Mouse (Mus musculus) heart, embryonic 11.5 days (tissue): Measurements from ENCODE around the gene Adgrf5. TPM values are rescaled to one million over a fixed set of nuclear protein-coding genes. Genes with fewer than 3 reads are reported as not detected.

Experiments used
- ATAC-seq: fragments of 200-750 bp; cut with Nextera tagmentation; replicated peaks from 2 replicates; pipeline ENCODE4 v1.8.0; 2017; ENCODE audit warnings: moderate library complexity; ENCODE audit not compliant: insufficient number of reproducible peaks, low FRiP score, low TSS enrichment
- H3K27ac ChIP-seq: fragments of 300-500 bp; sonication (generic); 2 replicates; pipeline ENCODE4 v1.5.1; 2014; ENCODE audit warnings: mild to moderate bottlenecking, low read depth, low read length
- H3K27me3 ChIP-seq: fragments of 300-500 bp; sonication (generic); 2 replicates; pipeline ENCODE4 v1.6.1; 2014; ENCODE audit warnings: mild to moderate bottlenecking, low read length, mixed read lengths; ENCODE audit not compliant: control insufficient read depth, insufficient read depth
- H3K36me3 ChIP-seq: fragments of 300-500 bp; sonication (generic); 2 replicates; pipeline ENCODE4 v1.6.1; 2014; ENCODE audit warnings: mild to moderate bottlenecking, low read length, moderate library complexity, mixed read lengths; ENCODE audit not compliant: control insufficient read depth, insufficient read depth
- H3K4me1 ChIP-seq: fragments of 300-500 bp; sonication (generic); 2 replicates; pipeline ENCODE4 v1.6.1; 2014; ENCODE audit warnings: low read length; ENCODE audit not compliant: control insufficient read depth, insufficient read depth
- H3K4me2 ChIP-seq: fragments of 300-500 bp; sonication (generic); 2 replicates; pipeline ENCODE4 v1.6.1; 2014; ENCODE audit warnings: mild to moderate bottlenecking, moderate library complexity
- H3K4me3 ChIP-seq: fragments of 300-500 bp; sonication (generic); 2 replicates; pipeline ENCODE4 v1.5.1; 2014; ENCODE audit warnings: low read depth, low read length
- H3K9ac ChIP-seq: fragments of 300-500 bp; sonication (generic); 2 replicates; pipeline ENCODE4 v1.6.1; 2014; ENCODE audit warnings: mild to moderate bottlenecking, low read depth, low read length, moderate library complexity
- H3K9me3 ChIP-seq: fragments of 300-500 bp; sonication (generic); replicated peaks from 2 replicates; pipeline ENCODE4 v1.6.1; 2016; ENCODE audit warnings: low read length; ENCODE audit not compliant: control insufficient read depth
- WGBS: fragments of 180-500 bp; shearing (Covaris S2); extraction: QIAGEN DNeasy Blood & Tissue Kit; methylation state at CpG from one replicate; pipeline ENCODE4 v1.1.7; 2014; ENCODE audit not compliant: insufficient replicate concordance; 5-methylcytosine and 5-hydroxymethylcytosine counted together
- polyA plus RNA-seq: library from polyadenylated mRNA; unstranded; fragments of >200 nt; fragmentation: Nextera tagmentation; extraction: Ambion mirVana; gene quantifications from 2 replicates; pipeline ENCODE4 v1.2.1, GENCODE M21; 2014

The Adgrf5 gene
- polyA plus RNA-seq, 1 experiment from 2014 or later: 13.9 TPM

GRCm38 (mm10) chr17:43389256-43389655, 29.0 kb downstream of the Adgrf5 start:
- no peaks in the 10 kb centered on the region for H3K9me3 ChIP-seq
- 74% methylated on average over 11 of the region's 11 CpGs for WGBS
- peak overlapping the region; percentile 10; the same call in 1 of the 2 replicates for H3K4me3 ChIP-seq
- H3K4me1 ChIP-seq: peaks cover 9% of the 10 kb centered on the region
- no peak for ATAC-seq
- peak overlapping the region; percentile 42 for H3K4me2 ChIP-seq
- no peaks in the 10 kb centered on the region for H3K36me3 ChIP-seq
- no peak overlapping the region for H3K9ac ChIP-seq
- H3K27ac ChIP-seq: no peak overlapping the region
- no peaks in the 10 kb centered on the region for H3K27me3 ChIP-seq

GRCm38 (mm10) chr17:43392191-43392590, 31.9 kb downstream of the Adgrf5 start:
- H3K4me2 ChIP-seq: no peak overlapping the region
- H3K9me3 ChIP-seq: no peaks in the 10 kb centered on the region
- no peak overlapping the region for H3K27ac ChIP-seq
- H3K4me1 ChIP-seq: peaks cover 5% of the 10 kb centered on the region
- no peaks in the 10 kb centered on the region for H3K27me3 ChIP-seq
- H3K4me3 ChIP-seq: no peak overlapping the region
- ATAC-seq: no peak
- no peak overlapping the region for H3K9ac ChIP-seq
- no peaks in the 10 kb centered on the region for H3K36me3 ChIP-seq
- WGBS: 65% methylated on average over 9 of the region's 9 CpGs

GRCm38 (mm10) chr17:43393669-43394068, 33.4 kb downstream of the Adgrf5 start:
- no peak overlapping the region for H3K27ac ChIP-seq
- no peak overlapping the region for H3K4me3 ChIP-seq
- peaks cover 7% of the 10 kb centered on the region for H3K4me1 ChIP-seq
- no peaks in the 10 kb centered on the region for H3K27me3 ChIP-seq
- H3K9ac ChIP-seq: no peak overlapping the region
- no peaks in the 10 kb centered on the region for H3K9me3 ChIP-seq
- H3K4me2 ChIP-seq: no peak overlapping the region
- no peaks in the 10 kb centered on the region for H3K36me3 ChIP-seq
- ATAC-seq: no peak
- WGBS: 75% methylated on average over 8 of the region's 8 CpGs

- Histone ChIP-seq H3K9me3 (no peaks in the 10 kb centered on the region), H3K9ac (no peak overlapping the region), H3K27me3 (no peaks in the 10 kb centered on the region), H3K4me1 (peaks cover 21% of the 10 kb centered on the region), H3K4me2 (no peak overlapping the region), H3K4me3 (no peak overlapping the region), H3K27ac (no peak overlapping the region), H3K36me3 (no peaks in the 10 kb centered on the region)
- ATAC-seq: no peak
- 56% methylated on average over 12 of the region's 12 CpGs for WGBS
Observed at GRCm38 (mm10) chr17:43395400-43396258, 35.4 kb downstream of the Adgrf5 start.

GRCm38 (mm10) chr17:43398612-43399011, 38.4 kb downstream of the Adgrf5 start:
- no peak overlapping the region for H3K4me2 ChIP-seq
- no peak overlapping the region for H3K27ac ChIP-seq

GRCm38 (mm10) chr17:43399151-43399550, 38.9 kb downstream of the Adgrf5 start:
- no peaks in the 10 kb centered on the region for H3K36me3 ChIP-seq
- H3K9ac ChIP-seq: no peak overlapping the region
- no peak overlapping the region for H3K4me3 ChIP-seq
- no peaks in the 10 kb centered on the region for H3K27me3 ChIP-seq
- no peak overlapping the region for H3K27ac ChIP-seq
- H3K9me3 ChIP-seq: no peaks in the 10 kb centered on the region
- H3K4me1 ChIP-seq: peaks cover 21% of the 10 kb centered on the region
- 61% methylated on average over 3 of the region's 3 CpGs for WGBS
- no peak overlapping the region for H3K4me2 ChIP-seq
- ATAC-seq: no peak

More at GRCm38 (mm10) chr17:43398612-43399011, 38.4 kb downstream of the Adgrf5 start:
- H3K9me3 ChIP-seq: no peaks in the 10 kb centered on the region
- no peaks in the 10 kb centered on the region for H3K27me3 ChIP-seq
- H3K36me3 ChIP-seq: no peaks in the 10 kb centered on the region
- peaks cover 21% of the 10 kb centered on the region for H3K4me1 ChIP-seq
- H3K4me3 ChIP-seq: no peak overlapping the region
- no peak for ATAC-seq
- 45% methylated on average over 7 of the region's 7 CpGs for WGBS
- H3K9ac ChIP-seq: no peak overlapping the region

- Histone ChIP-seq H3K4me2 (no peak overlapping the region; the same call in 1 of the 2 replicates), H3K27ac (no peak overlapping the region), H3K4me3 (no peak overlapping the region), H3K27me3 (no peaks in the 10 kb centered on the region), H3K4me1 (peaks cover 21% of the 10 kb centered on the region), H3K36me3 (no peaks in the 10 kb centered on the region), H3K9me3 (no peaks in the 10 kb centered on the region), H3K9ac (no peak overlapping the region)
- WGBS: 42% methylated on average over 10 of the region's 10 CpGs
- ATAC-seq: no peak; the same call in 1 of the 2 replicates
Observed at GRCm38 (mm10) chr17:43400483-43400882, 40.2 kb downstream of the Adgrf5 start.

GRCm38 (mm10) chr17:43403851-43404250, 43.6 kb downstream of the Adgrf5 start:
- Histone ChIP-seq H3K36me3 (no peaks in the 10 kb centered on the region), H3K27me3 (no peaks in the 10 kb centered on the region), H3K4me1 (peaks cover 16% of the 10 kb centered on the region), H3K9me3 (no peaks in the 10 kb centered on the region), H3K4me3 (no peak overlapping the region), H3K9ac (no peak overlapping the region), H3K4me2 (no peak overlapping the region), H3K27ac (no peak overlapping the region)
- WGBS: 59% methylated on average over 6 of the region's 6 CpGs
- ATAC-seq: no peak

- Histone ChIP-seq H3K9ac (no peak overlapping the region), H3K36me3 (no peaks in the 10 kb centered on the region), H3K4me1 (peaks cover 11% of the 10 kb centered on the region), H3K27me3 (no peaks in the 10 kb centered on the region), H3K9me3 (no peaks in the 10 kb centered on the region), H3K27ac (no peak overlapping the region), H3K4me3 (no peak overlapping the region), H3K4me2 (no peak overlapping the region)
- no peak for ATAC-seq
- WGBS: 71% methylated on average over 5 of the region's 5 CpGs
Observed at GRCm38 (mm10) chr17:43404408-43404807, 44.2 kb downstream of the Adgrf5 start.
